Mouse (Mus musculus): ENCODE measurements around the gene Pitpnc1. TPM values are rescaled to one million over a fixed set of nuclear protein-coding genes. Genes with fewer than 3 reads are reported as not detected.

Pitpnc1 gene
- total RNA-seq, 1 experiment from 2014 or later: 24.4 TPM

DNA sequence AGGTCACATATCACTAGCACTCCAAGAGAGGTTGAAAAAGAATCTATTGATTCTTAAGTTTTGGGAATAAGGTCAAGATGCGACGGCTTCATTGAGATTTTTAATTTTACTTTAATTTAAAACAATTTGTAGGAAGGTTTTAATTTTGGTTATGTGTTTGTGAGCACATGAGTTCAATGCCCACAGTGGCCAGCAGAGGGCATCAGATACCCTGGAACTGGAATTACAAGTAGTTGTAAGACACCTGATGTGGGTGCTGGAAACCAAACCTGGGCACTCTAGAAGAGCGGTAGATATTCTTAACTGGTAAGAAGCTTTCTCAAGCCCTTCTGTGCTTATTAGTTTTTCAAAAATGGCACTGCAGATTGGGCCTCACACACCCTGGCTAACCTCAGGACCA, 203.0 kb downstream of the Pitpnc1 start:
- no peak for ATAC-seq (ENCODE audit: extremely low read depth, insufficient number of reproducible peaks, low FRiP score, poor library complexity, severe bottlenecking)

DNA sequence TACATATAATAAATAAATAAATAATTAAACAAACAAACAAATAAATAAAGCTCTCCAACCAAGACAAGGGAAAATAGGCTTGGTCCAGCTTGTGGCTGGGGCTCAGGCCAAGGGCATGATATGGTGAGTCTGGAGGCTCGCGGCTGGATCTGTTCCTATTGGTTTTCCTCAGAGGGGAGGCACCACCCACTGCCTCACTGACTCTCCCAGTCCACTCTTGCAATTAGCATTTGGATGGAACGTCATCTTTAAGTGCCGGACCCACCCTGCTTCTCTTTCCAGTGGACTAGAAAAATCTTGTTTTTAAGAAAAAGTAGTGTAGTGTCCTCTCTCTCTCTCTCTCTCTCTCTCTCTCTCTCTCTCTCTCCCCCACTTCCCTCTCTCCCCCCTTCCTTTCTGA, 204.6 kb downstream of the Pitpnc1 start:
- ATAC-seq (ENCODE audit: extremely low read depth, insufficient number of reproducible peaks, low FRiP score, poor library complexity, severe bottlenecking): no peak

DNA sequence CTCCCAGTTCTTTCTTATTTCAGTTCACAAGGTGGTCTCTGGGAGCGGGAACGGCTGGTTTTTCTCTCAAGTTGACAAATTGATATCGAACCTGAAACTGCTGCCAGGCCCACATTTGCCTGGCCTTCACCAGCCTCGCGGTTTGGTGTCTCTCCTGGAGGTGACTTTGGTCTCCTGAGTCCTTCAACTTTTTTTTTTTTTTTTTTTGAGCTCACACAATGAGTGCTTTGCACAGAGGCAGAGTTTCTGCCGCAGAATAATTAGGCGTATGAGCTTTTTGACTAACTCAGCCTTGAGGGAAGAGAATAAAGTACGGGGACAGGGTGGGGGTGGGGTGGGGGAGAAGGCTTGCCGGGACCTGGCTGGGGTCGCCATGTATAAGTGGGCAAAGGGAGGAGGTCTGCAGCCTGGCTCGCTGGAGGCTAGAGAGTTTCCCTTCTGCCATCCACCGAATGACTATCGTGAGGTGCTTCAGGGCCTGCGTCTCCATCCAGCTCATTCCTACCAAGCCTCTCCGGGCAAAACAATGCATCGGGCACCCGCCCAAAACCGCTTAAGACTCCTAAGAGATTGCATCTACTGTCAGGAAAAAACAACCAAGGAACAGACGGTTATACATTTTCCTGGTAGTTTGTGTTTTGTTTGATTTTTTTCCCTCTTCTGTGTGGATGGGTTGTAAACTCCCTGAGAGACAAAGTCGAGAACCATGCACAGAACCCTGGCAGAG, 205.4 kb downstream of the Pitpnc1 start:
- no peak for ATAC-seq (ENCODE audit: extremely low read depth, insufficient number of reproducible peaks, low FRiP score, poor library complexity, severe bottlenecking)

DNA sequence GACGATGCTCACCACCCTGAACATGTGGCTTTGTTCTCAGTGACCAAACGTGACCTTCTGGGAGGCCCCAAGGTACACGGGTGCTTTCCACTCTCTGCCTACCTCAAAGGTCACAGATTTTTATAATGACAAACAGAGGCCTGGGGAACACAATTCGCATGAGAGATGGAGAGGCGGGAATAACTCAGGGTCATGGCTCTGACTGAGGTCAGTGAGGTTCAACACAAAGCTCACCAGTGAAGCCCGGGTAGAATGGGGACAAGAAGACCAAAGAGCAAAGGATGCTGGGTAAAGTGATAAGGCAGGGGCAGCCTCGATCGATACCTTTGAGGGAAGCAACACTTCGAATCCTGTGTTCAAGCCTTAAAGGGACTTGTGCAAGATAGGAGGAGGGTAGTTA, 206.7 kb downstream of the Pitpnc1 start:
- ATAC-seq (ENCODE audit: extremely low read depth, insufficient number of reproducible peaks, low FRiP score, poor library complexity, severe bottlenecking): no peak

DNA sequence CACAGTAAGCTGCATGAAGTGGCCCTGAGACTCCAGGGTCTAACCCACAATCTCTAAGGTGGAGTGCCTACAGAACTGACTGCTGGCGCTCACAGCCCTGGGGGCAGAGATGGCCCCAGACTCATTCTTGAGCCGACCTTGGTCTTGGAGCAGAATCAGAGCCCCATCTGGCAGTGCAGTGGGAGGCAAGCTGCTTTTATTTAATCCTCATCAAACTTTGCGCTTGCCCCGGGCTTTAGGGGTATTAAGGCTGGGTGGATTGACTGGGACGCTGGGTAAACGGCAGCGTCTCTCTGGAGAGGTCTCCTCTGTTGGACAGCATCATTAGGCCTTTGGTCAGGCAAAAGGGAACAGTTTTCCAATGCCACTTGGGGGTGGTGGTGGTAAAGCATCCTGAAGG, 211.1 kb downstream of the Pitpnc1 start:
- ATAC-seq (ENCODE audit: extremely low read depth, insufficient number of reproducible peaks, low FRiP score, poor library complexity, severe bottlenecking): no peak

DNA sequence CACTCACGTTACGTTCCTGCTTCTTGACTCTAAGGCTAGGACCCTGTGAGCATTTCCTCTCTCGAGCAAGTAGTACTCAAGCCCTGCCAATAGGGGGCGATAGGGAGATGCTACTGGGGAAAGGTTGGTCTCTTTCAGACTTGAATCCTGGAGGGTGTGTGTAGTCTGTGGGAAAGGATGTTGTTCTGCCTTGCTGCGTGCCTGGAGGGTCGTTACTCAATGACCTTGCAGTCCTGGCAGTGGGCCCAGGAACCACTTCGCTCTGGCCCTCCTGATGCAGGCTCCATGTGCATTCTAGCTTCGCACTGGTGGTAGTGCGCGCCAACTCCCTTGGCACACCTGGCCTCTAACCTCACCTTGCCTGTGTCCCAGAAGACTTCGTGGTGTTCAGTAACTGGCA, 215.3 kb downstream of the Pitpnc1 start:
- ATAC-seq (ENCODE audit: extremely low read depth, insufficient number of reproducible peaks, low FRiP score, poor library complexity, severe bottlenecking): no peak

DNA sequence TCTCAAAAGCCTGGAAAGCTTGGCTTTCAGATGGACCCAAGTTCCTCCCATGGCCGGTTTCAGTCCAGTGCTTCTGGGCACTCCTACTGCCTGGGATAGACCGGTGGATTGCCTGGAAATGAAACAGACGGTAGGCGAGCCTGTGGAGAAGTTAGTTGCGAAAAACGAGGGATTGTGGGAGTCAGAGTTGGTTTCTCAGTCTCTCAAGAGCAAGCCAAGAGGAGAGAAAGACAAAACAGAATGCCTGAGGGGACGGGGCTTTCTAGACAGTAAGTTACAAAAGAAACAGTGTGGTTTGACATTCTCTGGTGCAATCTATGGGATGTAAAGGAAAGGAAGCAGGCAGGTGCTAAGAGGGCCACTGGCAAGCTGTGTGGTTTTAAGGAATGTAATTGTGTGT, 216.3 kb downstream of the Pitpnc1 start:
- ATAC-seq (ENCODE audit: extremely low read depth, insufficient number of reproducible peaks, low FRiP score, poor library complexity, severe bottlenecking): no peak

DNA sequence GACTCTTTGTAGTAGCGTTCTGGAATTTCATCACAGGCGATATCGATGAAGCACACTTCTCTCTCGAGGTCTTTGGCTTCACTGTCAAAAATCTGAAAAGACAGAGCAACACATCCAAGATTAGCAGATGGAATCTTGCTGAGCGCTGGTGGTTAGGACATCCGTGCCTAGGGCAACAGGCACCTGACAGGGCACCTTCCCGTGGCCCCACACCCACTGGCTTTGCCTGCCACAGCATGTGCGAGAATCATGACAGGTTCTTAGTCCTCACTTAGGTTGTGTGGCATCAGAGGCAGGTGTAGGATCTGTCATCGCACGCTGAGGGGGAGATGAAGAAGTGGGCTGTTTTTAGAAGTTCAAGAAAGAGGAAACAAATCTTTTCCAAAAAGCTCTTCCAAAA, 218.5 kb downstream of the Pitpnc1 start:
- no peak for ATAC-seq (ENCODE audit: extremely low read depth, insufficient number of reproducible peaks, low FRiP score, poor library complexity, severe bottlenecking)

DNA sequence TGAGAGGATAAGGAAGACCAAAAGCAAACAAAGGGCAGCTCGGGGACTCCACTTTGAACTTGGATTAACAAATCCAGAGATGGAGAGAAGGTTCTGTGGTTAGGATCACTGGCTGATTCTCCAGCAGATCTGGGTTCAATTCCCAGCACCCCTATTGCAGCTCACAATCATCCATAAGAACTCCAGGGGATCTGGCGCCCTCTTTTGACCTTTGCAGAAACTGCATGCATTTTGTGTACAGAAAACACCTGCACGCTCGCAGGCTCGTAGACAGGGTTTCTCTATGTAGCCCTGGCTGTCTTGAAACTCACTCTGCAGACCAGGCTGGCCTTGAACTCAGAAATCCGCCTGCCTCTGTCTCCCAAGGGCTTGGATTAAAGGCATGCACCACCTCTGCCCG, 219.0 kb downstream of the Pitpnc1 start:
- no peak for ATAC-seq (ENCODE audit: extremely low read depth, insufficient number of reproducible peaks, low FRiP score, poor library complexity, severe bottlenecking)

DNA sequence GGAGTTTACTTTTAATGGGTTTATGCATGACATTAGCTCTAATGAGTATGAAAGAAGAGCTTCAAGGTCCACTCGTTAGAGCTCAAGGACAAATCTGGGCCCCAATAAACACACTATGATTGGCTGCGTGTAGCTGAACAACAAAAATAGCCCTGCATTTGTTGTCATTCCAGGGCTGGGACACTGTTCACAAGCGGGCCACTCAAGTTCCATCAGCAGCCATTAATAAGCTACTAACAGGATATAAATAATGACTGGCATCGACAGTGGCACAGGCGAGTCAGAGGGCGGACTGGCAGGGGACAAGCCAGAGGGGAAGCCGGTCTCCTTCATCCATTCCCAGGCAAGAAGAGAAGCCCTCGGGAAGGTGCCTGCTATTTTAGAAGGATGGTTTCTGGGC, 219.6 kb downstream of the Pitpnc1 start:
- ATAC-seq (ENCODE audit: extremely low read depth, insufficient number of reproducible peaks, low FRiP score, poor library complexity, severe bottlenecking): no peak

DNA sequence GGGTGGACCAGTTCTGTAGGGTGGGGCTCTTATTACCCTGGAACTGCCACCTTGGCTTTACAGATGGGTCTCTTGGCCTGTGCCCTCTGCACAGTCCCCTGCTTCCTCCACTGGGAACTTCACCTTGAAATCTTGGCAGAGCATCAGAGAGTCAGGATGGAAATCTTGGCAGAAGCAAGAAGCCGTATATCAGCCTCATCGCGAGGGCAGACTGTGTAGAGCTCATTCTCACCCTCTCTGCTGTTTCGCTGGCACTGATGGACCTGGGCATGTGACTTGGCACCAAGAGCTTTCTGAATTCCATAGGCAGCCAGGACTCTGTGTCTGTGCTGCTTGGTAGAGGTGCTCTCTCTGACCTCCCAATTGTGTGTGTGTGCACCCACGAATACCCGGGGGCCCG, 221.7 kb downstream of the Pitpnc1 start:
- ATAC-seq (ENCODE audit: extremely low read depth, insufficient number of reproducible peaks, low FRiP score, poor library complexity, severe bottlenecking): no peak

DNA sequence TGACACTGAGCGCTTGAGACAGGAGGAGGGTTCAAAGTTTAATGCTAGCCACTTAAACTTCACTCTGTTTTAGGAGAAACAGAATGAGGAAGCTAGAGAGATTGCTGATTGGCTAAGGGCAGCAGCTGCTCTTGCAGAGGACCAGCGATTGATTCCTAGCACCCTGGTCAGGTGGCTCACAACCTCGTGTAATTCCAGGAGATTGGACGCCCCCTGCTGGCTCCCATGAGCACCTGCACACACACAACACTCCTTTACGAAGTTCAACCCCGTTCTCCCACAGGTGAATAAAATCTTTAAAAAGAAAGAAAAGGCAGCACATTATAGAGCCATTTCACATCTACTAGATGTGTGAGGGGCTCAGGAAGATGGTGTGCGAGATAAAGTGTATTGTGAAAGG, 224.8 kb downstream of the Pitpnc1 start:
- ATAC-seq (ENCODE audit: extremely low read depth, insufficient number of reproducible peaks, low FRiP score, poor library complexity, severe bottlenecking): no peak

DNA sequence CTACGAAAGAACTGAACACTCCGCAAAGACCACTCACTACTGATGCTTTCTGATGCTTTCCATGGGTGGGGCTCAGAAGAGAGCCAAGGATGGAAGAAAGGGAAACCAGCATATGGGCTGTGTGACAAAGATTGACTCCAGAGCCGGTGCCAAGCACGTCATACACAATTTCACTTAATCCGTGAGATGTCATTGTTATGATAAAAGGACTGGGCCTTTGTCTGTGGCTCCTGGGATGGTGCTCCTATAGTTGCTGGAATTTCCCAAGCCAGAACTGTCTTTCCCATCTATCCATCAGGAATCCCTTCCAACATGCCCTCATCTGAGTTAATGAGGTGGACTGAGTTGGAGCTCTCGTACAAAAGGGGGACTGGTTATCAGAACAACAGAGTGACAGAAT, 227.4 kb downstream of the Pitpnc1 start:
- ATAC-seq (ENCODE audit: extremely low read depth, insufficient number of reproducible peaks, low FRiP score, poor library complexity, severe bottlenecking): no peak

DNA sequence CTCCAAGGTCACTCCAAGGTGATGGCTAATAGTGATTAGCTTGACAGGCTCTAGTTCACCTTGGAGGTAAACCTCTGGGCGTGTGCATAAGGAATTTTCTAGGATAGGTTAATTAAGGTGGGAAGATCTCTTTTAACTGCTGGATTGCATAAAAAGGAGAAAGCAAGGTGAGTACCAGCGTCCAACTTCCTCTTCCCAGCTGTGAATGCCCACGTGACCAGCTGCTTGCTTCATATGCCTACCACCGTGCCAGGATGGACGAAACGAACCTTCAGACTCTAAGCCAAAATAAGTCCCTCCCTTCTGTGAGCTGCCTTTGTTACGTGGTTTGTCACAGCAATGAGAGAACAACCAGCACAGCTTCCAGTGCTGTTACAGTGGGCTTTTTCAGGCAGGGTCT, 228.8 kb downstream of the Pitpnc1 start:
- peak; percentile 59 for ATAC-seq (ENCODE audit: extremely low read depth, insufficient number of reproducible peaks, low FRiP score, poor library complexity, severe bottlenecking)

DNA sequence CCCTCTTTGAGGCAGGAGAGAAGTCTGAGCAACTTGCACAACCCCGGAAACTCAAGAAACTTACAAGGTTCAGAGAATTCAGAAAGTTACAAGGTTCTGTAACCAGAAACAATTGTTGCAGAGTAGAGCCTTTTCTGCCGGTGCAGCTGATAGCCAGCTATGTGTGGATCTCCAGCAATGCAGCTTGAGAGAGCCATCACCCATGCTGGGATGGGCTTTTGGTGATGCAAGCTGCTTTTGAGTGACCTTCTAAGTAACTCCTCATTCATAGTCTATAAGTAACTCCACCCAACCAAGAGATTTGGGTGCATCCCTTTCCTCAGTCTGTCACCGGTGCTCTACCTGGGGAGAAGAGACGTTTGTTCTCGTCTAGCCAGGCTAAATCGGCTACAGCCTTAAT, 232.0 kb downstream of the Pitpnc1 start:
- ATAC-seq (ENCODE audit: extremely low read depth, insufficient number of reproducible peaks, low FRiP score, poor library complexity, severe bottlenecking): no peak

DNA sequence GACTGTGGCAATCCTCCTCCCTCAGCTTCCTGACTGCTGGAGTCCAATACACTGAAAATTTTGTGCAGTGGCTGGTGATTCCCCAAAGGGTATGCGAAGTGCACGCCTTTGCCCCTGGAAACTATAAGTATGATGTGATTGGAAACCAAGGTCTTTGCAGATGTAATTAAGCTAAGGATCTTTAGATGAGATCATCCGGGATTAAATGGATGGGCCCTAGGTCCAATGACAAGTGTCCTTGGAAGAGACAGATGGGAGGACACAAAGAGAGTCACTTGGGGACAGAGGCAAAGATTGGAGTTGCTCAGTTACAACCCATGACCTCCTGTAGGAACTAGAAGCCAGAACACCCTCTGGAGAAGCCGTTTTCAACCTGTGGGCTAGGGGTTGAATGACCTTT, 233.0 kb downstream of the Pitpnc1 start:
- ATAC-seq (ENCODE audit: extremely low read depth, insufficient number of reproducible peaks, low FRiP score, poor library complexity, severe bottlenecking): no peak

DNA sequence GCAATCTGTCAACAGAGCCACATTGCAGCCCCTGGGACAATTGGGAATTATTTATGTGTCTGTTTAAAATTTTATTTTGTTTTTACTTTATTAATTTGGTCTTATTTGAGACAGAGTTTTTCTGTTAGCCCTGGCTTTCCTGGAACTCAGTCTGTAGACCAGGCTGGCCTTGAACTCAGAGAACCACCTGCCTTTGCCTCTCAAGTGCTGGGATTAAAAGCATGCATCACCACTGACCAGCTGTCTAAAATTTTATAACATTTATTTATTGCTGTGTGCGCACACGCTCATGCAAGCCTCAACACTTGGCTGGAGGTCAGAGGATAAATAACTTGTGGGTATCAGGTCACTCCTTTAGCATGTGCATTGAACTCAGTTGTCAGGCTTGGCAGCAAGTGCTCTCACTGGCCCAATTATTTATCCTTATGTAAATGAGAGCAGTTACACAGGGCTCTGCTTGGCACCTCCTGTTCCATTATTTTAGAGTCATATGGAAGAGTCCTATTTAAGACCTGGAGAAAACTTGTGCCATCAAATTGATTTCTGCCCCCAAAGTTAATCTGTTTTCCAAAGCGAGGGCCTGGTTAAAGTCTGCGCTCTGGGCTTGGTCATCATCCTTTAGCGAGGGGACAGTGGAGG, 237.1 kb downstream of the Pitpnc1 start:
- ATAC-seq (ENCODE audit: extremely low read depth, insufficient number of reproducible peaks, low FRiP score, poor library complexity, severe bottlenecking): no peak

DNA sequence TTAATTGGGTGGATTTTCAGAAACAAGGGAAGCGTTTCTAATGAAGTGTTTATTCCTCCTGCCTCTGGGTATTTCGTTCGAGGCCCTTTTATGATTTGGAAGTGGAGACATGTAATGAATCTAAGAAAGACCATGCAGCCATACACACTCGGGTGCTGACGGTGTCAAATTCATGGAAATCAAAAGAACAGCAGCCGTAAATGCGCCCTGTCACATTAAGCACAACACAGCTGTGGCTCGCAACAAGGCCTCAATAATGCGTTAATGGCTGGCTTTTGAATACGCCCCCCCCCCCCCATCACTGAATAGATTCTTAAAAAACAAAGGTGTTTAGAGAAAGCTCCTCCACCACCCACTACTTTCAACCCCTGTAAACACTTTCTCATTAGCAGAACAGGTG, 240.4 kb downstream of the Pitpnc1 start:
- no peak for ATAC-seq (ENCODE audit: extremely low read depth, insufficient number of reproducible peaks, low FRiP score, poor library complexity, severe bottlenecking)

DNA sequence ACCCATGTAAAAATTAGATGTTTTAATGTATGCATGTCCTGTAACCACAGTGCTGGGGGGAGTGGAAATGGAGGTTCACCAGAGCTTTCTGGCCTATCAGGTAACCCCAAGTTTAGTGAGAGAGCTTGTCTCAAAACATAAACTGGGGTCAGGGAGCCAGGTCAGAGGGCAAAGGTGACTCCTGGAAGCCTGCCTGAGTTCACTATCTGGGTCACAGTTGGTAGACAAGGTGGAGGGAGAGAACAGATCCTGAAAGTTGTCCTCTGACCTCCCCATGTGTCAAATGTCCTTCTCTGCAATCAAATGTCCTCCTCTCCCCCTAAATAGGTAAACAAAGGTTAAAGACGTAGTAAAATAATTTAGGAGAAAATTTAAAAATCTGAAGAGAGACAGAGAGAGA, 244.1 kb downstream of the Pitpnc1 start:
- ATAC-seq (ENCODE audit: extremely low read depth, insufficient number of reproducible peaks, low FRiP score, poor library complexity, severe bottlenecking): no peak

DNA sequence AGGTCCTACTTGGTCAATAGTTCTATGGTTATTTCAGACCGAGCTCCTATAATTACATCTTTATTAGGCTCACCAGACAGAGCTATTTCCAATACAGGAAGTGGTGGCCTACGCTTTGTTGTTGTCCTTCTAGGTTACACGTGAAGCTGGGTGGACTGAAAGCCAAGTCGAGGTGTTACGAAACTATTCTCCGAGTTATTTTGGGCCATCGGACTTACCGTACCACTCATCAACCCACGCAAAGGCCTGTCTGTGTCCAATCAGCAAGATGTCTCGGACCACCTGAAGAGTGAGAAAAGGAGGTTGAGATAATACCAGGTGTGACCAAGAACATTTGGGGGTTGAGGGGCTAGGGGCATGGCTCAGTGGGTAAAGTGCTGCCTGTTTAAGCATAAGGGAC, 244.5 kb downstream of the Pitpnc1 start:
- ATAC-seq (ENCODE audit: extremely low read depth, insufficient number of reproducible peaks, low FRiP score, poor library complexity, severe bottlenecking): no peak

DNA sequence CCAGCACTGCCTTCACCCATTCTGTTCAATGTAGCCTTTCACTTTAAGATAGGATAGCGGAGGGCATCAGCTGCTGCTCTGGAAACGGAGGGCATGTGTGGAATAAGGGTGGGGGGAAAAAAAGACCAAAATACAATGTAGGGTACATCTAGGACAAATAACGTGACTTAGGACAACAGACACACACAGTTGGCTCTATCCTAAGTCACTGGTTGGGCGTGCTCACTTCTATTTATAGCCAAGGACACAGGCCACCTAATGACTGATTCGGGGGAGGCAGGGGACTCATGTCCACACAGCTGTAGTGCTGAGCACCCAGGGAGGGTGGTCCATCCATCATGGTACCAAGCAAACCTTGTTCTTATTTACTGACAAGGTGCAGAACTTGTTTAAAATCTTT, 245.2 kb downstream of the Pitpnc1 start:
- ATAC-seq (ENCODE audit: extremely low read depth, insufficient number of reproducible peaks, low FRiP score, poor library complexity, severe bottlenecking): no peak
